In genomic region chr19:8604536-8605240, GRCm38 (mm10) we compare ENCODE assay signal across 19 mouse cellular contexts. TPM values are rescaled to one million over a fixed set of nuclear protein-coding genes. Genes with fewer than 3 reads are reported as not detected.
"Had no signal": no experiment of that assay in that cellular context is flagged by ENCODE, and none has a peak within 500 bp of the region (broad histone marks: within the 10 kb centered on the region; RNA-seq: fewer than 3 reads in every experiment).

No protein-coding gene starts in this region.

- DNase-seq: layer of hippocampus, postnatal 36 days; lung, embryonic 14.5 days; thymus, adult 18-20 months; thymus, postnatal 36 days had no signal

- H3K9ac ChIP-seq: hindbrain, embryonic 15.5 days; lung, embryonic 14.5 days; midbrain, embryonic 12.5 days; midbrain, embryonic 15.5 days; neural tube, embryonic 13.5 days had no signal

- H3K4me2 ChIP-seq: hindbrain, embryonic 15.5 days; lung, embryonic 14.5 days; midbrain, embryonic 12.5 days; midbrain, embryonic 15.5 days; neural tube, embryonic 13.5 days had no signal

- H3K4me1 ChIP-seq: hindbrain, embryonic 15.5 days; midbrain, embryonic 12.5 days; midbrain, embryonic 15.5 days; neural tube, embryonic 13.5 days had no signal

- H3K27me3 ChIP-seq: hindbrain, embryonic 15.5 days; midbrain, embryonic 12.5 days; midbrain, embryonic 15.5 days; neural tube, embryonic 13.5 days had no signal

- H3K27ac ChIP-seq: hindbrain, embryonic 15.5 days; left cerebral cortex, adult 2 months; macrophage; midbrain, embryonic 12.5 days; midbrain, embryonic 15.5 days; neural tube, embryonic 13.5 days had no signal

- H3K9me3 ChIP-seq: hindbrain, embryonic 15.5 days; midbrain, embryonic 12.5 days; midbrain, embryonic 15.5 days; neural tube, embryonic 13.5 days had no signal

- H3K36me3 ChIP-seq: hindbrain, embryonic 15.5 days; midbrain, embryonic 12.5 days; midbrain, embryonic 15.5 days; neural tube, embryonic 13.5 days had no signal

- H3K4me3 ChIP-seq: hindbrain, embryonic 15.5 days; left cerebral cortex, adult 2 months; midbrain, embryonic 12.5 days; midbrain, embryonic 15.5 days; neural tube, embryonic 13.5 days had no signal

- ATAC-seq: lung, postnatal 0 days; midbrain, embryonic 15.5 days had no signal

RNA-seq across cellular contexts. Expression of gene Slc22a6, which starts 13.2 kb away (rescaled TPM):
- polyA plus RNA-seq: intestine, embryonic 14.5 days; limb, embryonic 11.5 days; liver, adult 2 months; liver, embryonic 16.5 days; lung, embryonic 14.5 days; lung, postnatal 0 days; macrophage; small intestine, adult 2 months; stomach, embryonic 16.5 days; testis, adult 2 months; urinary bladder, adult 2 months had no signal

RNA-seq across cellular contexts. Expression of gene Slc22a8, which starts 13.6 kb away (rescaled TPM):
- polyA plus RNA-seq: limb, embryonic 11.5 days; lung, embryonic 14.5 days; macrophage; small intestine, adult 2 months; urinary bladder, adult 2 months had no signal

RNA-seq across cellular contexts. Expression of gene Chrm1, which starts 58.9 kb away (rescaled TPM):
- polyA plus RNA-seq: liver, embryonic 16.5 days; macrophage had no signal
